ENCODE assay signal across 10 mouse cellular contexts in genomic region chr3:62505166-62505900, GRCm38 (mm10). TPM values are rescaled to one million over a fixed set of nuclear protein-coding genes. Genes with fewer than 3 reads are reported as not detected.
DNase-seq lines count a peak whose midpoint lies in the region; ATAC-seq and TF ChIP-seq lines count a peak whose summit lies in the region.
"Had no signal": no experiment of that assay in that cellular context is flagged by ENCODE, and none has a peak within 500 bp of the region (broad histone marks: within the 10 kb centered on the region; RNA-seq: fewer than 3 reads in every experiment).

No protein-coding gene starts in this region.

- H3K27me3 ChIP-seq in embryonic facial prominence, embryonic 13.5 days = peaks cover 8% of the 10 kb centered on the region
- no peaks in the 10 kb centered on the region for H3K27me3 ChIP-seq in intestine, postnatal 0 days (replicated peaks; ENCODE audit: control insufficient read depth, insufficient read depth, low read length)
- no peaks in the 10 kb centered on the region for H3K27me3 ChIP-seq in neural tube, embryonic 14.5 days (ENCODE audit: control insufficient read depth, insufficient read depth, low read length)

- H3K4me2 ChIP-seq in embryonic facial prominence, embryonic 13.5 days = peak overlapping the region; percentile 75
- H3K4me2 ChIP-seq in intestine, postnatal 0 days (replicated peaks; ENCODE audit: low read depth) = peak overlapping the region; percentile 69
- peak overlapping the region; percentile 83 for H3K4me2 ChIP-seq in neural tube, embryonic 14.5 days (ENCODE audit: low read depth, low read length)

- peaks cover 12% of the 10 kb centered on the region for H3K36me3 ChIP-seq in embryonic facial prominence, embryonic 13.5 days
- H3K36me3 ChIP-seq in intestine, postnatal 0 days (ENCODE audit: control insufficient read depth, insufficient read depth) = peaks cover 11% of the 10 kb centered on the region
- peaks cover 9% of the 10 kb centered on the region for H3K36me3 ChIP-seq in neural tube, embryonic 14.5 days (ENCODE audit: control insufficient read depth, insufficient read depth, low read length)

- H3K4me3 ChIP-seq in left cerebral cortex, adult 2 months = peak overlapping the region; percentile 94
- peak overlapping the region; percentile 92 for H3K4me3 ChIP-seq in embryonic facial prominence, embryonic 13.5 days
- peak overlapping the region; percentile 98 for H3K4me3 ChIP-seq in intestine, postnatal 0 days (ENCODE audit: low read depth, low read length)
- H3K4me3 ChIP-seq in neural tube, embryonic 14.5 days (ENCODE audit: low read depth, low read length) = peak overlapping the region; percentile 97

- intact Hi-C loops in left cerebral cortex, adult 2 months (cut with DNase I) = no loop called here

- no peak for ATAC-seq in embryonic facial prominence, embryonic 13.5 days (ENCODE audit: insufficient number of reproducible peaks, insufficient read depth, low FRiP score, low TSS enrichment, low read depth)
- no peak for ATAC-seq in intestine, postnatal 0 days
- ATAC-seq in neural tube, embryonic 14.5 days (ENCODE audit: low read depth) = no peak

- H3K4me1 ChIP-seq in embryonic facial prominence, embryonic 13.5 days = peaks cover 14% of the 10 kb centered on the region
- peaks cover 8% of the 10 kb centered on the region for H3K4me1 ChIP-seq in intestine, postnatal 0 days (replicated peaks; ENCODE audit: control insufficient read depth, insufficient read depth, low read length)
- peaks cover 16% of the 10 kb centered on the region for H3K4me1 ChIP-seq in neural tube, embryonic 14.5 days (ENCODE audit: control insufficient read depth, insufficient read depth, low read length)

- peak overlapping the region; percentile 98; the same call in 1 of the 2 replicates for H3K9ac ChIP-seq in embryonic facial prominence, embryonic 13.5 days
- no peak overlapping the region for H3K9ac ChIP-seq in intestine, postnatal 0 days (ENCODE audit: low read depth, low read length)
- H3K9ac ChIP-seq in neural tube, embryonic 14.5 days (replicated peaks; ENCODE audit: low read depth, low read length) = peak overlapping the region; percentile 95; the same call in 1 of the 2 replicates

- 63% methylated on average over 5 of the region's 5 CpGs for WGBS in embryonic facial prominence, embryonic 13.5 days
- WGBS in intestine, postnatal 0 days = 42% methylated on average over 5 of the region's 5 CpGs
- WGBS in neural tube, embryonic 14.5 days = 76% methylated on average over 5 of the region's 5 CpGs

- H3K27ac ChIP-seq in left cerebral cortex, adult 2 months = no peak overlapping the region
- H3K27ac ChIP-seq in embryonic facial prominence, embryonic 13.5 days = no peak overlapping the region
- H3K27ac ChIP-seq in intestine, postnatal 0 days (ENCODE audit: low read depth, low read length) = no peak overlapping the region
- no peak overlapping the region for H3K27ac ChIP-seq in neural tube, embryonic 14.5 days (ENCODE audit: low read depth, low read length)

- no peak for DNase-seq in left cerebral cortex, adult 2 months (ENCODE audit: extremely low spot score in 1 of 2, low spot score in 2 of 2)
- no peak for DNase-seq in left cerebral cortex, adult 9 months (ENCODE audit: low spot score in 2 of 2)
- no peak for DNase-seq in layer of hippocampus, postnatal 36 days
- DNase-seq in MN1 (ENCODE audit: low spot score) = no peak
- no peak for DNase-seq in spleen, postnatal 36 days (ENCODE audit: low spot score in 2 of 2)
- DNase-seq: gastrocnemius, postnatal 25 days; right cerebral cortex, postnatal 14 days had no signal

- no peak for TF ChIP-seq CTCF in left cerebral cortex, adult 2 months (IDR thresholded peaks at IDR 0.05)
- TF ChIP-seq CTCF in intestine, postnatal 0 days (IDR thresholded peaks at IDR 0.05; ENCODE audit: low read depth) = no peak

- no peaks in the 10 kb centered on the region for H3K9me3 ChIP-seq in embryonic facial prominence, embryonic 13.5 days
- H3K9me3 ChIP-seq in intestine, postnatal 0 days (ENCODE audit: control insufficient read depth) = no peaks in the 10 kb centered on the region
- no peaks in the 10 kb centered on the region for H3K9me3 ChIP-seq in neural tube, embryonic 14.5 days (ENCODE audit: control insufficient read depth, low read length)

RNA-seq across cellular contexts. Expression of gene Dhx36, which starts 1.5 kb away (rescaled TPM):
- 10 to 100 TPM; 53.7 to 55.3 TPM for total RNA-seq in left cerebral cortex, adult 2 months (2021)
- polyA plus RNA-seq in embryonic facial prominence, embryonic 13.5 days (2015; fragmentation: Nextera tagmentation; extraction: Ambion mirVana) = 41.0 and 43.5 TPM in 2 replicates
- polyA plus RNA-seq in intestine, postnatal 0 days (2015; fragmentation: Nextera tagmentation; extraction: Ambion mirVana) = 15.6 and 17.2 TPM in 2 replicates
- polyA plus RNA-seq in neural tube, embryonic 14.5 days (2014; fragmentation: Nextera tagmentation; extraction: Ambion mirVana) = 63.7 and 64.5 TPM in 2 replicates
- total RNA-seq in layer of hippocampus, postnatal 36 days (2021) = 10 to 100 TPM; 54.9 to 59.0 TPM
